Mouse (Mus musculus) heart, postnatal 0 days (tissue): ENCODE results near the gene Kctd10.

Source experiments
- CTCF ChIP-seq: IDR thresholded peaks from 2 replicates; pipeline ENCODE4 v1.5.1; 2016; ENCODE audit warnings: antibody characterized with exemption, control low read depth, low read depth
- EP300 ChIP-seq: IDR thresholded peaks from 2 replicates; pipeline ENCODE4 v1.6.1; 2016; ENCODE audit warnings: antibody characterized with exemption, low read depth

DNA sequence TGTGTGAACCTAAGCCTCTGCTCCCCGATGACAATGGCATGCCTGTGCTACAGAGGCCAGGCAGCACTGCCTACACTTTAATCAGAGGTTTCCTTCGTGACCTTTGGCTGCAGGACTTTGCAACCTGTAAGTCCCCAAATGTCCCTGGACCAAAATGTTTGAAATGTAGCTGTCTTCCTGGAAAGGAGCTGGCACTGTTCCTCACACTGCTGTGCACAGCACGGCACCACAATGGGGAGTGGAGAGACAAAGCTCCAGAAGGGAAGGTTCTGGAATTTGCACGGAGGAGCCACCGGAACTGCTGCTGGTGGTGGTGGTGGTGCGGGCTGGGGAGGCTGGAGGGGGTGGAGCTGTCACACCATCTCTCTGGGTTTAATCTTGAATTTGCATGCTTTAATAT, 46.4 kb upstream of the Kctd10 start:
- no peak for TF ChIP-seq CTCF
- no peak for TF ChIP-seq EP300
